Mouse (Mus musculus) layer of hippocampus, postnatal 36 days (tissue): ENCODE results near the gene Txndc12. TPM values are rescaled to one million over a fixed set of nuclear protein-coding genes. Genes with fewer than 3 reads are reported as not detected.

ENCODE experiments used
- total RNA-seq, 2 experiments: library from RNA; stranded (reverse); gene quantifications; 2 replicates each; pipeline ENCODE4 v1.2.3; 2021

Txndc12 gene
- total RNA-seq, 2 experiments from 2014 or later, result 32.9 to 35.6 TPM

Other genes starting within 250 kb of the Txndc12 start
- gene Cc2d1b, start 214.7 kb upstream of the Txndc12 start, total RNA-seq, result 10 to 100 TPM; 32.6 to 33.5 TPM
- 1 to 10 TPM; 1.5 to 1.7 TPM for gene 3110021N24Rik, start 115.0 kb upstream of the Txndc12 start, total RNA-seq
- 10 to 100 TPM; 53.4 to 55.7 TPM for gene Zfyve9, start 53.8 kb upstream of the Txndc12 start, total RNA-seq
- gene Btf3l4, start 987 bp upstream of the Txndc12 start, total RNA-seq, result 10 to 100 TPM; 79.0 to 83.1 TPM
- 10 to 100 TPM; 18.2 to 21.4 TPM for gene Kti12, start 13.2 kb downstream of the Txndc12 start, total RNA-seq
- not detected for gene A730015C16Rik, start 14.0 kb downstream of the Txndc12 start, total RNA-seq
- 10 to 100 TPM; 45.6 to 58.0 TPM for gene Rab3b, start 44.5 kb downstream of the Txndc12 start, total RNA-seq
- gene Nrd1, start 166.1 kb downstream of the Txndc12 start, total RNA-seq, result 100 to 1,000 TPM; 119 to 133 TPM